Mouse (Mus musculus): Measurements from ENCODE around the gene 4930519G04Rik. TPM values are rescaled to one million over a fixed set of nuclear protein-coding genes. Genes with fewer than 3 reads are reported as not detected.
A peak's percentile ranks its signal among the peaks of the same experiment; 100 is the strongest.
"Not testable (repeated sequence)": the region's sequence is repeated elsewhere in the genome, so short reads cannot be mapped to it uniquely, and the experiment has no call there.

4930519G04Rik gene
- not detected in 2 replicates for polyA plus RNA-seq (2014; fragmentation: Nextera tagmentation; extraction: Ambion mirVana)

GRCm38 (mm10) chr5:114853364-114853763 is at the start of gene 4930519G04Rik:
Gene 4930519G04Rik, plus strand, starts transcription at chr5:114853664.
- not testable (repeated sequence) for H3K27me3 ChIP-seq (ENCODE audit: control insufficient read depth, insufficient read depth, low read length); H3K27ac ChIP-seq (ENCODE audit: low read depth, low read length); H3K4me3 ChIP-seq (ENCODE audit: low read depth, low read length); ATAC-seq (replicated peaks; ENCODE audit: insufficient number of reproducible peaks, low FRiP score, low TSS enrichment); H3K9ac ChIP-seq (ENCODE audit: low read depth, low read length); H3K9me3 ChIP-seq (replicated peaks; ENCODE audit: control insufficient read depth, low read length); H3K4me1 ChIP-seq (ENCODE audit: control insufficient read depth, insufficient read depth, low read length); H3K36me3 ChIP-seq (ENCODE audit: control insufficient read depth, insufficient read depth, low read length); H3K4me2 ChIP-seq
- 69% methylated on average over 3 of the region's 5 CpGs for WGBS (ENCODE audit: insufficient replicate concordance)

GRCm38 (mm10) chr5:114804335-114804734 is 49.1 kb upstream of the 4930519G04Rik start:
- no peaks in the 10 kb centered on the region for H3K9me3 ChIP-seq (replicated peaks; ENCODE audit: control insufficient read depth, low read length)
- WGBS (ENCODE audit: insufficient replicate concordance) = 92% methylated on average over 13 of the region's 13 CpGs
- H3K9ac ChIP-seq (ENCODE audit: low read depth, low read length) = no peak overlapping the region
- no peaks in the 10 kb centered on the region for H3K27me3 ChIP-seq (ENCODE audit: control insufficient read depth, insufficient read depth, low read length)
- H3K4me3 ChIP-seq (ENCODE audit: low read depth, low read length) = no peak overlapping the region
- peaks cover 22% of the 10 kb centered on the region for H3K4me1 ChIP-seq (ENCODE audit: control insufficient read depth, insufficient read depth, low read length)
- no peak for ATAC-seq (replicated peaks; ENCODE audit: insufficient number of reproducible peaks, low FRiP score, low TSS enrichment)
- peaks cover 13% of the 10 kb centered on the region for H3K36me3 ChIP-seq (ENCODE audit: control insufficient read depth, insufficient read depth, low read length)
- H3K27ac ChIP-seq (ENCODE audit: low read depth, low read length) = no peak overlapping the region
- no peak overlapping the region for H3K4me2 ChIP-seq

GRCm38 (mm10) chr5:114804958-114805357 is 48.5 kb upstream of the 4930519G04Rik start:
- H3K9me3 ChIP-seq (replicated peaks; ENCODE audit: control insufficient read depth, low read length) = no peaks in the 10 kb centered on the region
- H3K27me3 ChIP-seq (ENCODE audit: control insufficient read depth, insufficient read depth, low read length) = no peaks in the 10 kb centered on the region
- 39% methylated on average over 3 of the region's 3 CpGs for WGBS (ENCODE audit: insufficient replicate concordance)
- peaks cover 10% of the 10 kb centered on the region for H3K36me3 ChIP-seq (ENCODE audit: control insufficient read depth, insufficient read depth, low read length)
- no peak overlapping the region for H3K27ac ChIP-seq (ENCODE audit: low read depth, low read length)
- H3K4me2 ChIP-seq = no peak overlapping the region
- H3K9ac ChIP-seq (ENCODE audit: low read depth, low read length) = no peak overlapping the region
- no peak overlapping the region for H3K4me3 ChIP-seq (ENCODE audit: low read depth, low read length)
- H3K4me1 ChIP-seq (ENCODE audit: control insufficient read depth, insufficient read depth, low read length) = peaks cover 22% of the 10 kb centered on the region
- no peak for ATAC-seq (replicated peaks; ENCODE audit: insufficient number of reproducible peaks, low FRiP score, low TSS enrichment)

- ATAC-seq (replicated peaks; ENCODE audit: insufficient number of reproducible peaks, low FRiP score, low TSS enrichment) = no peak
- no peak overlapping the region for H3K4me3 ChIP-seq (ENCODE audit: low read depth, low read length)
- no peak overlapping the region for H3K9ac ChIP-seq (ENCODE audit: low read depth, low read length)
- no peaks in the 10 kb centered on the region for H3K9me3 ChIP-seq (replicated peaks; ENCODE audit: control insufficient read depth, low read length)
- peaks cover 22% of the 10 kb centered on the region for H3K4me1 ChIP-seq (ENCODE audit: control insufficient read depth, insufficient read depth, low read length)
- H3K36me3 ChIP-seq (ENCODE audit: control insufficient read depth, insufficient read depth, low read length) = peaks cover 10% of the 10 kb centered on the region
- H3K4me2 ChIP-seq = no peak overlapping the region; the same call in 1 of the 2 replicates
- H3K27ac ChIP-seq (ENCODE audit: low read depth, low read length) = peak overlapping the region; percentile 72
- H3K27me3 ChIP-seq (ENCODE audit: control insufficient read depth, insufficient read depth, low read length) = no peaks in the 10 kb centered on the region
- 63% methylated on average over 15 of the region's 15 CpGs for WGBS (ENCODE audit: insufficient replicate concordance)
Measured at GRCm38 (mm10) chr5:114805436-114806350, 47.8 kb upstream of the 4930519G04Rik start.

- no peak for ATAC-seq (replicated peaks; ENCODE audit: insufficient number of reproducible peaks, low FRiP score, low TSS enrichment)
- Histone ChIP-seq H3K4me1 (ENCODE audit: control insufficient read depth, insufficient read depth, low read length) (peaks cover 22% of the 10 kb centered on the region), H3K36me3 (ENCODE audit: control insufficient read depth, insufficient read depth, low read length) (peaks cover 7% of the 10 kb centered on the region), H3K4me2 (peak overlapping the region; percentile 41), H3K27me3 (ENCODE audit: control insufficient read depth, insufficient read depth, low read length) (no peaks in the 10 kb centered on the region), H3K27ac (ENCODE audit: low read depth, low read length) (peak overlapping the region; percentile 72), H3K9ac (ENCODE audit: low read depth, low read length) (peak overlapping the region; percentile 22; the same call in 1 of the 2 replicates), H3K9me3 (replicated peaks; ENCODE audit: control insufficient read depth, low read length) (no peaks in the 10 kb centered on the region), H3K4me3 (ENCODE audit: low read depth, low read length) (no peak overlapping the region)
- WGBS (ENCODE audit: insufficient replicate concordance) = 73% methylated on average over 8 of the region's 8 CpGs
Measured at GRCm38 (mm10) chr5:114806636-114807035, 46.8 kb upstream of the 4930519G04Rik start.

- 29% methylated on average over 9 of the region's 9 CpGs for WGBS (ENCODE audit: insufficient replicate concordance)
- peak overlapping the region; percentile 41 for H3K4me2 ChIP-seq
- peaks cover 5% of the 10 kb centered on the region; the same call in 1 of the 2 replicates for H3K36me3 ChIP-seq (ENCODE audit: control insufficient read depth, insufficient read depth, low read length)
- peaks cover 22% of the 10 kb centered on the region for H3K4me1 ChIP-seq (ENCODE audit: control insufficient read depth, insufficient read depth, low read length)
- no peaks in the 10 kb centered on the region for H3K27me3 ChIP-seq (ENCODE audit: control insufficient read depth, insufficient read depth, low read length)
- no peak for ATAC-seq (replicated peaks; ENCODE audit: insufficient number of reproducible peaks, low FRiP score, low TSS enrichment)
- peak overlapping the region; percentile 72 for H3K27ac ChIP-seq (ENCODE audit: low read depth, low read length)
- H3K9ac ChIP-seq (ENCODE audit: low read depth, low read length) = peak overlapping the region; percentile 46; the same call in 1 of the 2 replicates
- H3K9me3 ChIP-seq (replicated peaks; ENCODE audit: control insufficient read depth, low read length) = no peaks in the 10 kb centered on the region
- H3K4me3 ChIP-seq (ENCODE audit: low read depth, low read length) = no peak overlapping the region
Measured at GRCm38 (mm10) chr5:114807063-114807462, 46.4 kb upstream of the 4930519G04Rik start.

GRCm38 (mm10) chr5:114807468-114807867 is 46.0 kb upstream of the 4930519G04Rik start:
- Histone ChIP-seq H3K27ac (ENCODE audit: low read depth, low read length) (peak overlapping the region; percentile 72), H3K4me1 (ENCODE audit: control insufficient read depth, insufficient read depth, low read length) (peaks cover 22% of the 10 kb centered on the region), H3K9me3 (replicated peaks; ENCODE audit: control insufficient read depth, low read length) (no peaks in the 10 kb centered on the region), H3K27me3 (ENCODE audit: control insufficient read depth, insufficient read depth, low read length) (no peaks in the 10 kb centered on the region), H3K9ac (ENCODE audit: low read depth, low read length) (peak overlapping the region; percentile 46; the same call in 1 of the 2 replicates), H3K4me3 (ENCODE audit: low read depth, low read length) (no peak overlapping the region), H3K4me2 (peak overlapping the region; percentile 41), H3K36me3 (ENCODE audit: control insufficient read depth, insufficient read depth, low read length) (peaks cover 5% of the 10 kb centered on the region; the same call in 1 of the 2 replicates)
- ATAC-seq (replicated peaks; ENCODE audit: insufficient number of reproducible peaks, low FRiP score, low TSS enrichment) = no peak
- WGBS (ENCODE audit: insufficient replicate concordance) = 20% methylated on average over 8 of the region's 8 CpGs

- Histone ChIP-seq H3K36me3 (ENCODE audit: control insufficient read depth, insufficient read depth, low read length) (peaks cover 5% of the 10 kb centered on the region; the same call in 1 of the 2 replicates), H3K27me3 (ENCODE audit: control insufficient read depth, insufficient read depth, low read length) (no peaks in the 10 kb centered on the region), H3K27ac (ENCODE audit: low read depth, low read length) (peak overlapping the region; percentile 72), H3K9me3 (replicated peaks; ENCODE audit: control insufficient read depth, low read length) (no peaks in the 10 kb centered on the region), H3K4me3 (ENCODE audit: low read depth, low read length) (no peak overlapping the region), H3K9ac (ENCODE audit: low read depth, low read length) (peak overlapping the region; percentile 46; the same call in 1 of the 2 replicates), H3K4me2 (peak overlapping the region; percentile 41; the same call in 1 of the 2 replicates), H3K4me1 (ENCODE audit: control insufficient read depth, insufficient read depth, low read length) (peaks cover 22% of the 10 kb centered on the region)
- WGBS (ENCODE audit: insufficient replicate concordance) = 60% methylated on average over 6 of the region's 6 CpGs
- ATAC-seq (replicated peaks; ENCODE audit: insufficient number of reproducible peaks, low FRiP score, low TSS enrichment) = no peak
Measured at GRCm38 (mm10) chr5:114807893-114808292, 45.6 kb upstream of the 4930519G04Rik start.
